Mouse (Mus musculus) kidney, postnatal 0 days (tissue): ENCODE results near the gene Gm21060. TPM values are rescaled to one million over a fixed set of nuclear protein-coding genes. Genes with fewer than 3 reads are reported as not detected.
"Not testable (repeated sequence)": the region's sequence is repeated elsewhere in the genome, so short reads cannot be mapped to it uniquely, and the experiment has no call there.

Experiments
- ATAC-seq: fragments of 200-750 bp; cut with Nextera tagmentation; replicated peaks from 2 replicates; pipeline ENCODE4 v1.8.0; 2017; ENCODE audit warnings: low read depth, moderate number of reproducible peaks, moderate TSS enrichment, moderate library complexity; ENCODE audit not compliant: low FRiP score
- DNase-seq: peaks from one replicate; pipeline ENCODE4 v3.0.0-alpha.2; 2016; ENCODE audit warnings: low spot score
- H3K27ac ChIP-seq: fragments of 300-500 bp; sonication (generic); 2 replicates; pipeline ENCODE4 v1.5.1; 2014; ENCODE audit warnings: mild to moderate bottlenecking
- H3K27me3 ChIP-seq: fragments of 300-500 bp; sonication (generic); 2 replicates; pipeline ENCODE4 v1.6.1; 2014; ENCODE audit warnings: low read length, mixed read lengths; ENCODE audit not compliant: insufficient read depth
- H3K36me3 ChIP-seq: fragments of 300-500 bp; sonication (generic); 2 replicates; pipeline ENCODE4 v1.6.1; 2014; ENCODE audit warnings: low read length, mixed read lengths; ENCODE audit not compliant: insufficient read depth
- H3K4me1 ChIP-seq: fragments of 300-500 bp; sonication (generic); replicated peaks from 2 replicates; pipeline ENCODE4 v1.6.1; 2014; ENCODE audit warnings: antibody characterized with exemption, low read length, mixed read lengths; ENCODE audit not compliant: insufficient read depth
- H3K4me2 ChIP-seq: fragments of 300-500 bp; sonication (generic); 2 replicates; pipeline ENCODE4 v1.6.1; 2014; ENCODE audit warnings: mild to moderate bottlenecking, low read length, moderate library complexity, mixed read lengths
- H3K4me3 ChIP-seq: fragments of 300-500 bp; sonication (generic); replicated peaks from 2 replicates; pipeline ENCODE4 v1.5.1; 2014; ENCODE audit warnings: low read depth, low read length
- H3K9ac ChIP-seq: fragments of 300-500 bp; sonication (generic); 2 replicates; pipeline ENCODE4 v1.6.1; 2014; ENCODE audit warnings: low read depth, low read length
- H3K9me3 ChIP-seq: fragments of 300-500 bp; sonication (generic); replicated peaks from 2 replicates; pipeline ENCODE4 v1.6.1; 2016; ENCODE audit warnings: low read length, inconsistent platforms, mixed read lengths
- CTCF ChIP-seq: IDR thresholded peaks from 2 replicates; pipeline ENCODE4 v1.5.1; 2016; ENCODE audit warnings: antibody characterized with exemption, low read depth, mild to moderate bottlenecking, moderate library complexity
- WGBS: fragments of 180-500 bp; shearing (Covaris S2); extraction: QIAGEN DNeasy Blood & Tissue Kit; methylation state at CpG from one replicate; pipeline ENCODE4 v1.1.7; 2014; 5-methylcytosine and 5-hydroxymethylcytosine counted together
- polyA plus RNA-seq: library from polyadenylated mRNA; unstranded; fragments of >200 nt; fragmentation: Nextera tagmentation; extraction: Ambion mirVana; gene quantifications from 2 replicates; pipeline ENCODE4 v1.2.1, GENCODE M21; 2015

The Gm21060 gene
- not detected in 2 replicates for polyA plus RNA-seq

GRCm38 (mm10) chr19:61296969-61297368 lies at the start of gene Gm21060:
TSS of gene Gm21060 (minus strand) at chr19:61297069.
- TF ChIP-seq CTCF: no peak
- Histone ChIP-seq H3K4me3 (no peak within 1 kb of the TSS), H3K36me3 (no peaks in the 10 kb centered on the region), H3K9ac (no peak within 1 kb of the TSS), H3K9me3 (no peaks in the 10 kb centered on the region), H3K4me1 (no peaks in the 10 kb centered on the region), H3K27ac (no peak within 1 kb of the TSS), H3K4me2 (no peak within 1 kb of the TSS), H3K27me3 (no peaks in the 10 kb centered on the region)
- ATAC-seq (no peak), DNase-seq (no peak)
- whole genome bisulfite sequencing: 99% methylated on average over 2 of the region's 2 CpGs

GRCm38 (mm10) chr19:61320844-61321243 lies 24.0 kb upstream of the Gm21060 start:
- H3K9ac ChIP-seq, ATAC-seq, H3K27ac ChIP-seq, H3K4me3 ChIP-seq, H3K36me3 ChIP-seq, DNase-seq, H3K4me1 ChIP-seq, H3K9me3 ChIP-seq, H3K27me3 ChIP-seq, H3K4me2 ChIP-seq: not testable (repeated sequence)
- 75% methylated on average over 3 of the region's 3 CpGs for WGBS

- 30% methylated on average over 11 of the region's 11 CpGs for WGBS
- H3K4me2 ChIP-seq, H3K36me3 ChIP-seq, H3K4me3 ChIP-seq, H3K27me3 ChIP-seq, DNase-seq, H3K9ac ChIP-seq, H3K27ac ChIP-seq, H3K9me3 ChIP-seq, ATAC-seq, H3K4me1 ChIP-seq: not testable (repeated sequence)
Observed at GRCm38 (mm10) chr19:61313185-61313584, 16.3 kb upstream of the Gm21060 start.

DNA sequence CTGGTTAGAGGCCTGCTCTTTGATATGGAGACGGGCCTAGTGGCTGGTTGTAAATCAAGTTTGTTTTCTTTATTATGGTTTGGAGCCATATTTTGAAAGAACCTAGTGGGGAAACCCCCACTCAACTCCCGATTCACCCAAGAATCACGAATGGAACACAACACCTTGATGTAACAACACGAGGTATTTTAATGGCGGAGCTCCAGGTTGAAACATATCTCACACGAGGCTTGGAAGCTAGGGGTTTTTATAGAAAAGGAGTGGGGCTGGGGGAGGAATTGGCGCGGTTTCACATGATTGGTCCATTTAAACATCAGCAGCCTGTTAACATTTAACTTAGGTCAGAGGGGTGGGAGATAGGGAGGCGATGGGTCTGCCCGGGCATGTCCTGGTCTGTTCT lies 15.5 kb upstream of the Gm21060 start:
- H3K4me3 ChIP-seq, H3K27me3 ChIP-seq, H3K36me3 ChIP-seq, H3K4me1 ChIP-seq, H3K9ac ChIP-seq, H3K4me2 ChIP-seq, H3K27ac ChIP-seq, ATAC-seq, H3K9me3 ChIP-seq, DNase-seq: not testable (repeated sequence)
- 71% methylated on average over 9 of the region's 10 CpGs for WGBS

GRCm38 (mm10) chr19:61308083-61308482 lies 11.2 kb upstream of the Gm21060 start:
- ATAC-seq, H3K27ac ChIP-seq, H3K27me3 ChIP-seq, H3K4me3 ChIP-seq, H3K36me3 ChIP-seq, DNase-seq, H3K9me3 ChIP-seq, H3K9ac ChIP-seq, H3K4me1 ChIP-seq, H3K4me2 ChIP-seq: not testable (repeated sequence)
- WGBS: 75% methylated on average over 1 of the region's 1 CpGs

DNA sequence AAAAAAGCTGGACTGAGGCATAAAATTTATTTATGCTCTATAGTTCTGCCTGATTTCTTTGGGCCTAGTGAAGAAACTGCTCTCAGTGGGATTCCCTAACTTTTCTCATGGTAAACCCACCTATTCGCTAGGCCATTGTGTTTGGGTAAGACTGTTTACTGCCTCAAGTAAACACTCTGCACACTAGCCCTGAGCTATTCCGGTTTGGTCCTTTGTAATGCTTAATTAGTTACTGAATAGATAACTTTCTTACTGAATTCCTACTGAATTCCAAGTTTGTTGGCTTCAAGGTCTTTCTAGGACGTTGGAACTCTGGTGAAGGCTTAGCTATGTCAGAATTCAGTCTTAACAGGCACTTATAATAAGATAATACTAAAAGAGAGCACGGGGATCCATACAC lies 11.8 kb downstream of the Gm21060 start:
- not testable (repeated sequence) for H3K4me3 ChIP-seq, H3K27ac ChIP-seq, H3K4me2 ChIP-seq, ATAC-seq, H3K27me3 ChIP-seq, H3K9ac ChIP-seq, H3K36me3 ChIP-seq, DNase-seq, H3K9me3 ChIP-seq, H3K4me1 ChIP-seq
- WGBS: 80% methylated on average over 4 of the region's 4 CpGs

GRCm38 (mm10) chr19:61283581-61283980 lies 13.3 kb downstream of the Gm21060 start:
- no peaks in the 10 kb centered on the region for H3K9me3 ChIP-seq
- no peaks in the 10 kb centered on the region for H3K4me1 ChIP-seq
- no peaks in the 10 kb centered on the region for H3K27me3 ChIP-seq
- H3K27ac ChIP-seq: no peak overlapping the region
- DNase-seq: no peak
- H3K36me3 ChIP-seq: no peaks in the 10 kb centered on the region
- H3K4me3 ChIP-seq: no peak overlapping the region
- WGBS: 32% methylated on average over 1 of the region's 1 CpGs
- no peak overlapping the region for H3K9ac ChIP-seq
- no peak overlapping the region for H3K4me2 ChIP-seq
- no peak for TF ChIP-seq CTCF
- no peak for ATAC-seq
